Mouse (Mus musculus): ENCODE measurements at regions not wholly inside any gene's neighbourhood (a gene's known extent, or its start where the extent isn't known, plus 50 kb on each side); places are given as distances from the start of the nearest gene placed in this dataset.

DNA sequence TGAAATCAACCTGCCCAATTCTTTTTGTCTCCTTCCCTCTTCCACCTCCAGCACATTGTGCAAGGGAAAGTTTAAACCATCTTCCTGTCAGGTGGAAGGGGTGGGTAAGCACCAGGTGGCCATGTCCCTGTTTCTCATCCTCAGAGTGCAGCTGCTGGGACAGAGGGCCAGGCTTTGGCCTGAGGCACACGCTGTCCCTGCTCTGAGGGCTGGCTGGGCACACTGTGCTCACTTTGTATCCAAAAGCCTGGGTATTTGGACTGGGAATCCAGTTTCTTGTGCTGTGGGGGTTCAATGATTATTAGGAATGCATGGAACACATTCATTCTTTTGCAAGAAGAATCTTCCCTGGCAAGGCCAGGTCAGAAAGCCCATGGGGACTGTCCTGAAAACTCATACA, 153.9 kb upstream of the Trp63 start:
- H3K27me3 ChIP-seq (ENCODE audit: control insufficient read depth in 1 of 2, insufficient read depth in 2 of 2, low read length in 2 of 2) = no peaks in the 10 kb centered on the region
- H3K9ac ChIP-seq (ENCODE audit: control insufficient read depth, low read depth, low read length, poor library complexity, severe bottlenecking) = no peak overlapping the region
- TF ChIP-seq NELFE (IDR thresholded peaks at IDR 0.05; ENCODE audit: low read depth, low read length) (no peak), RAD21 (IDR thresholded peaks at IDR 0.05; ENCODE audit: low read depth, low read length) (no peak)
- no peak overlapping the region for H3K4me3 ChIP-seq (ENCODE audit: control insufficient read depth in 1 of 2, insufficient read depth in 1 of 2, low read depth in 2 of 2, low read length in 2 of 2)
- H3K27ac ChIP-seq (ENCODE audit: control insufficient read depth, low read depth, low read length) = no peak overlapping the region
- no peaks in the 10 kb centered on the region for H3K4me1 ChIP-seq (ENCODE audit: control insufficient read depth in 1 of 2, insufficient read depth in 2 of 2, low read length in 2 of 2)
- DNase-seq (ENCODE audit: low read depth, low spot score) = no peak
- no peaks in the 10 kb centered on the region for H3K79me2 ChIP-seq (ENCODE audit: control insufficient read depth, insufficient read depth, low read length, poor library complexity)
- no peaks in the 10 kb centered on the region for H3K36me3 ChIP-seq (ENCODE audit: control insufficient read depth in 1 of 2, insufficient read depth in 2 of 2, low read length in 2 of 2)
- no peaks in the 10 kb centered on the region for H3K9me3 ChIP-seq (replicated peaks; ENCODE audit: insufficient read depth, low read length)

DNA sequence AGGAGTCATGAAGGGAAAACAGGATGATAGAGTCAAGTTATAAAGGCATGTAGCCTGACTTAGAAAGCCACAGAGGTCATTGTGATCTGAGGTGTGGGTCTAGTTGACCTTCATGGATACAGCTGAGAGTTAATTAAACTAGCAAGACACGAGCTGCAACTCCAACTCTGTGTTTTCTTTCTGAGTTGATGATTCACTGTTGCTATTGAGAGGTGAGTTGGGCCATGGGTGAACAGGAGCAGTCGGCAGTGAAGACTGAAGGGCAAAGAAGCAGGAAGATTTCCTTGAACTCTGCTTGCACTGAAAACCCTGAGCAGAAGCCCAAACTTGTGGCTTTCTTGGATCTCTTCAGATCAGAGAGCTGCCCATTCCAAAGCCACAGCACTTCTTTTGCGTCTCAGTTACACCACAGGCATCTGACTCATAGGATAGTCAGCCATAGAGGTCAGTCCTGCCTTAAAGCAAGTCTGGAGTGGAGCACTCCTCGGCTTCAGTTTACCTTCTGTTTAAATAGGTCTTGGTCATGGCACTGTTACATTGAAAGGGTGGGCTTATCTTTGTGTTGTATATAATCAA, 151.7 kb upstream of the Trp63 start:
- no peak for DNase-seq (ENCODE audit: low read depth, low spot score)
- Histone ChIP-seq H3K27ac (ENCODE audit: control insufficient read depth, low read depth, low read length) (no peak overlapping the region), H3K4me1 (ENCODE audit: control insufficient read depth in 1 of 2, insufficient read depth in 2 of 2, low read length in 2 of 2) (no peaks in the 10 kb centered on the region), H3K9ac (ENCODE audit: control insufficient read depth, low read depth, low read length, poor library complexity, severe bottlenecking) (no peak overlapping the region), H3K36me3 (ENCODE audit: control insufficient read depth in 1 of 2, insufficient read depth in 2 of 2, low read length in 2 of 2) (no peaks in the 10 kb centered on the region), H3K9me3 (replicated peaks; ENCODE audit: insufficient read depth, low read length) (no peaks in the 10 kb centered on the region), H3K27me3 (ENCODE audit: control insufficient read depth in 1 of 2, insufficient read depth in 2 of 2, low read length in 2 of 2) (no peaks in the 10 kb centered on the region), H3K79me2 (ENCODE audit: control insufficient read depth, insufficient read depth, low read length, poor library complexity) (no peaks in the 10 kb centered on the region), H3K4me3 (ENCODE audit: control insufficient read depth in 1 of 2, insufficient read depth in 1 of 2, low read depth in 2 of 2, low read length in 2 of 2) (no peak overlapping the region)
- TF ChIP-seq RCOR1 (IDR thresholded peaks at IDR 0.05; ENCODE audit: low read depth, low read length) = no peak
- TF ChIP-seq MXI1 (IDR thresholded peaks at IDR 0.05; ENCODE audit: low read depth, low read length) = no peak
- TF ChIP-seq POLR2A (IDR thresholded peaks at IDR 0.05; ENCODE audit: control insufficient read depth in 1 of 2, insufficient read depth in 1 of 2, low read depth in 1 of 2, low read length in 2 of 2, poor library complexity in 1 of 2) = no peak

GRCm38 (mm10) chr16:25532519-25533205, 150.9 kb upstream of the Trp63 start:
- H3K9me3 ChIP-seq (replicated peaks; ENCODE audit: insufficient read depth, low read length) = no peaks in the 10 kb centered on the region
- TF ChIP-seq SIN3A (IDR thresholded peaks at IDR 0.05; ENCODE audit: low read length) (no peak), ZMIZ1 (IDR thresholded peaks at IDR 0.05; ENCODE audit: low read depth, low read length) (no peak), CTCF (IDR thresholded peaks at IDR 0.05 in 2 of 3, conservative IDR thresholded peaks at IDR 0.05 in 1 of 3; ENCODE audit: control insufficient read depth in 1 of 3, insufficient read depth in 1 of 3, low read depth in 2 of 3, low read length in 3 of 3, poor library complexity in 1 of 3, severe bottlenecking in 1 of 3) (no peak), MAZ (IDR thresholded peaks at IDR 0.05; ENCODE audit: low read depth, low read length) (no peak), MAX (IDR thresholded peaks at IDR 0.05; ENCODE audit: low read length) (no peak), USF1 (IDR thresholded peaks at IDR 0.05; ENCODE audit: low read depth, low read length) (no peak), ELF1 (IDR thresholded peaks at IDR 0.05; ENCODE audit: low read depth, low read length) (no peak), KAT2A (conservative IDR thresholded peaks at IDR 0.05; ENCODE audit: low read depth, low read length) (no peak), ZC3H11A (IDR thresholded peaks at IDR 0.05; ENCODE audit: low read depth, low read length) (no peak), POLR2A (IDR thresholded peaks at IDR 0.05; ENCODE audit: control insufficient read depth in 1 of 2, insufficient read depth in 1 of 2, low read depth in 1 of 2, low read length in 2 of 2, poor library complexity in 1 of 2) (no peak), NRF1 (IDR thresholded peaks at IDR 0.05; ENCODE audit: insufficient read depth, low read depth, low read length, poor library complexity, severe bottlenecking) (no peak), ZKSCAN1 (IDR thresholded peaks at IDR 0.05; ENCODE audit: low read depth, low read length) (no peak), POLR2AphosphoS2 (IDR thresholded peaks at IDR 0.05; ENCODE audit: low read length) (no peak), HCFC1 (IDR thresholded peaks at IDR 0.05; ENCODE audit: low read depth, low read length) (no peak), BHLHE40 (IDR thresholded peaks at IDR 0.05; ENCODE audit: borderline replicate concordance, low read depth, low read length) (no peak), TCF12 (IDR thresholded peaks at IDR 0.05; ENCODE audit: low read depth, low read length) (no peak), UBTF (IDR thresholded peaks at IDR 0.05; ENCODE audit: borderline replicate concordance, insufficient read depth, low read depth, low read length) (no peak)
- DNase-seq (ENCODE audit: low read depth, low spot score) = no peak
- no peak overlapping the region for H3K27ac ChIP-seq (ENCODE audit: control insufficient read depth, low read depth, low read length)
- no peak overlapping the region for H3K9ac ChIP-seq (ENCODE audit: control insufficient read depth, low read depth, low read length, poor library complexity, severe bottlenecking)
- no peaks in the 10 kb centered on the region for H3K36me3 ChIP-seq (ENCODE audit: control insufficient read depth in 1 of 2, insufficient read depth in 2 of 2, low read length in 2 of 2)
- H3K4me3 ChIP-seq (ENCODE audit: control insufficient read depth in 1 of 2, insufficient read depth in 1 of 2, low read depth in 2 of 2, low read length in 2 of 2) = no peak overlapping the region
- H3K79me2 ChIP-seq (ENCODE audit: control insufficient read depth, insufficient read depth, low read length, poor library complexity) = no peaks in the 10 kb centered on the region
- H3K4me1 ChIP-seq (ENCODE audit: control insufficient read depth in 1 of 2, insufficient read depth in 2 of 2, low read length in 2 of 2) = no peaks in the 10 kb centered on the region
- H3K27me3 ChIP-seq (ENCODE audit: control insufficient read depth in 1 of 2, insufficient read depth in 2 of 2, low read length in 2 of 2) = no peaks in the 10 kb centered on the region

Data from MEL (cell line).